Mouse (Mus musculus): ENCODE measurements at regions not wholly inside any gene's neighbourhood (a gene's known extent, or its start where the extent isn't known, plus 50 kb on each side); places are given as distances from the start of the nearest gene placed in this dataset.

DNA sequence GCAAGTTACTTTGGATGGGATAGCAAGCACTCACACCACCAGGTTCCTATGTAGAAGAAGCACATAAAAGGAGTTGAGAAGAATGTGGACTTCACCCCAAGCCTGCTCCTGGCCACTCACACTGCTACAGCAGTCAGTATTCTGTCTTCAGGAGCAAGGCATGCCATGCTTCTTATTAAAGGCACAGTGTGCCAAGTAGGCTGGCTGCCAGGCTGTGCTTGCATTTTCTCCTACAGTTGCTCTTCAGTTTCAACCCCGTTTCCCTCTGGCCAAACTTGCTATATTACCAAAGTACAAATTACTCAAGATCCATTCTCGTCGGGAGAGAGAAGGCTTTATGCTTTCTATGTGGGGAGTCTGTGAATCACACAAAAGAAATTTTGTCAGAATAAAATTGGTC is 67.1 kb upstream of the Plppr1 start:
- Histone ChIP-seq H3K27ac (no peak overlapping the region), H3K36me3 (no peaks in the 10 kb centered on the region), H3K4me3 (no peak overlapping the region), H3K4me2 (no peak overlapping the region), H3K27me3 (no peaks in the 10 kb centered on the region), H3K9me3 (replicated peaks) (no peaks in the 10 kb centered on the region), H3K4me1 (replicated peaks) (no peaks in the 10 kb centered on the region), H3K9ac (no peak overlapping the region)
- WGBS: 77% methylated on average over 3 of the region's 3 CpGs
- no peak for ATAC-seq (replicated peaks; ENCODE audit: insufficient number of reproducible peaks, insufficient read depth, low FRiP score, low read depth)

Data from heart, embryonic 15.5 days (tissue).